Mouse (Mus musculus) forebrain, embryonic 13.5 days (tissue): Measurements from ENCODE around the gene Zfp65. TPM values are rescaled to one million over a fixed set of nuclear protein-coding genes. Genes with fewer than 3 reads are reported as not detected.
"Not testable (repeated sequence)": the region's sequence is repeated elsewhere in the genome, so short reads cannot be mapped to it uniquely, and the experiment has no call there.

ENCODE experiments used
- ATAC-seq: fragments of 200-750 bp; cut with Nextera tagmentation; 2 replicates; pipeline ENCODE4 v1.8.0; 2017
- H3K27ac ChIP-seq: fragments of 300-500 bp; sonication (generic); 2 replicates; pipeline ENCODE4 v1.5.1; 2015; ENCODE audit warnings: inconsistent platforms, mild to moderate bottlenecking, moderate library complexity
- H3K27me3 ChIP-seq: fragments of 300-500 bp; sonication (generic); 2 replicates; pipeline ENCODE4 v1.6.1; 2015; ENCODE audit warnings: mild to moderate bottlenecking, inconsistent platforms
- H3K36me3 ChIP-seq: fragments of 300-500 bp; sonication (generic); 2 replicates; pipeline ENCODE4 v1.6.1; 2015; ENCODE audit warnings: mild to moderate bottlenecking, inconsistent platforms; ENCODE audit not compliant: poor library complexity, severe bottlenecking
- H3K4me1 ChIP-seq: fragments of 300-500 bp; sonication (generic); 2 replicates; pipeline ENCODE4 v1.6.1; 2015; ENCODE audit warnings: inconsistent platforms
- H3K4me2 ChIP-seq: fragments of 300-500 bp; sonication (generic); 2 replicates; pipeline ENCODE4 v1.6.1; 2015; ENCODE audit warnings: inconsistent platforms, mild to moderate bottlenecking, moderate library complexity
- H3K4me3 ChIP-seq: fragments of 300-500 bp; sonication (generic); 2 replicates; pipeline ENCODE4 v1.5.1; 2015; ENCODE audit warnings: mild to moderate bottlenecking, inconsistent platforms
- H3K9ac ChIP-seq: fragments of 300-500 bp; sonication (generic); 2 replicates; pipeline ENCODE4 v1.6.1; 2015; ENCODE audit warnings: mild to moderate bottlenecking, inconsistent platforms
- H3K9me3 ChIP-seq: fragments of 300-500 bp; sonication (generic); replicated peaks from 2 replicates; pipeline ENCODE4 v1.6.1; 2016; ENCODE audit warnings: inconsistent platforms
- WGBS: fragments of 180-500 bp; shearing (Covaris S2); methylation state at CpG from one replicate; pipeline ENCODE4 v1.1.7; 2015; 5-methylcytosine and 5-hydroxymethylcytosine counted together
- polyA plus RNA-seq: library from polyadenylated mRNA; unstranded; fragments of >200 nt; fragmentation: Nextera tagmentation; extraction: Ambion mirVana; gene quantifications from 2 replicates; pipeline ENCODE4 v1.2.1, GENCODE M21; 2015

Gene Zfp65
- 10.1 and 10.5 TPM in 2 replicates for polyA plus RNA-seq

DNA sequence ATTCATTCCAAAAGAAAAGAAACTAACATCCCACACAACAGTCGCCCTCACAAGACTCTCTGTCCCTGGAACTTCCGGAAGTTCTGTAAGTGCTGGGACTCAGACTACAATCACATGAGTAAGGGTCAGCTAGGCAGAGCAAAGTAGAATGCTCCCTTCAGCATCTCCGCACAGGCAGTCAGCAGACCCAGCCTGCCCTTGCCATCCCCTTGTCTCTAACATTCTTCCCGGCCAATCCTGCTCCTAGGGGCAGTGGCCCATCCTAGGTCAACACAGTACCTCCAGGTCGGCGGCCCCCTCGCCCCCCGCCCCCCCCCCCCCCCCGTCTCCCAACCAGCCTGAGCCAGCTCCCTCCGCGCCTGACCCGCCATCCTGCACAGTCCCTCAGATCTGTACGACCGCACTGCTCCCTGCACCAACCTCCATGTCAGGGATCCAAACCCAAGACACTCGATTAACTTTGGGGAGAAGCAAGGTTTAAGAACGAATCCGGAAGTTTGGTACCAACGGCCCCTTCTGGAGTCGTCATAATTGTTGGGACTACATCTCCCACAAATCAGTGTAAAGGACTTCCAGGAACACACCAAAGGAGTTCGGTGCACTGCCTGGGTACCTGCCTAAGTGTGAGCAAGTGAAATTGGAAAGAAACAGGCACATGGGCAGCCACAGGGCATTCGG is at the start of gene Zfp65:
Gene Zfp65, minus strand, starts transcription at position 533 of the 678 bp plus-strand sequence.
- Histone ChIP-seq H3K4me2 (peak within 1 kb of the TSS; percentile 65), H3K36me3 (no peaks in the 10 kb centered on the region), H3K9me3 (no peaks in the 10 kb centered on the region; the same call in 1 of the 2 replicates), H3K4me3 (peak within 1 kb of the TSS; percentile 55), H3K9ac (peak within 1 kb of the TSS; percentile 71), H3K27ac (no peak within 1 kb of the TSS), H3K27me3 (no peaks in the 10 kb centered on the region), H3K4me1 (peaks cover 13% of the 10 kb centered on the region; the same call in 1 of the 2 replicates)
- WGBS: 1% methylated on average over 16 of the region's 21 CpGs
- peak; percentile 84 for ATAC-seq

DNA sequence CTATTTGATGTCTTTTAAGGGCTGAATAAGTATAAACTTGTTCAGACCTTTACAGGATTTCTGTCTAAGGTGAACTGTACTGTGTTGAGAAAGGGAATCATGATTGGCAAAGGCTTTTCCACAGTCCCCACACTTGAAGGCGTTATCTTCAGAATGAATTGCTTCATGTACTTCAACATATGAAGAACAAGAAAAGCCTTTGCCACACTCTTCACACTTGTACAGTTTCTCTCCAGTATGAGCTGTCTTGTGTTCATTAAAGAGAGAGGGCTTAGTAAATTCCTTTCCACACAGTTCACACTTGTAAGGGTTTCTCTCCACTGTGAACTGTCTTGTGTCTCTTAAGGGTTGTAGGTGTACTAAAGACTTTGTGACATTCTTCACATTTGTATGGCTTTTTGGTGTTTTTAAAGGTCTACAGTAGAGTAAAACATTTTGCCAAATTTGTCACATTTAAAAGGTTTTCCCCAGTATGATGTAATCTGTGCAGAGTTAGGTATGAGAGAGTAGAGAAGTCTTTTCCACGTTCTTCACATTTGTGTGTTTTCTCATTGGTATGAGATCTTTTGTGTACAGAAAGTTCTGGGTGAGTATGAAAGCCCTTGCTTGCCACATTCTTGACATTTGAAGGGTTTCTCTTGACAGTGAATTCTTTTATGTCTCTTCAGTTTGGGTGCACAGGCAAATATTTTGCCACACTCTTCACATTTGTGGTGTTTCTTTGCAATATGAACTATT is 34.2 kb upstream of the Zfp65 start:
- H3K4me2 ChIP-seq: no peak overlapping the region
- H3K9ac ChIP-seq: no peak overlapping the region
- ATAC-seq: no peak
- H3K4me1 ChIP-seq: no peaks in the 10 kb centered on the region
- no peaks in the 10 kb centered on the region for H3K9me3 ChIP-seq
- H3K27ac ChIP-seq: no peak overlapping the region
- H3K4me3 ChIP-seq: no peak overlapping the region
- WGBS: 86% methylated on average over 2 of the region's 2 CpGs
- H3K27me3 ChIP-seq: no peaks in the 10 kb centered on the region
- no peaks in the 10 kb centered on the region for H3K36me3 ChIP-seq

GRCm38 (mm10) chr13:67759966-67760365 is 31.0 kb upstream of the Zfp65 start:
- Histone ChIP-seq H3K36me3 (no peaks in the 10 kb centered on the region), H3K27ac (no peak overlapping the region), H3K4me1 (no peaks in the 10 kb centered on the region), H3K9me3 (no peaks in the 10 kb centered on the region), H3K4me3 (no peak overlapping the region), H3K27me3 (no peaks in the 10 kb centered on the region), H3K4me2 (no peak overlapping the region), H3K9ac (no peak overlapping the region)
- ATAC-seq: no peak
- WGBS: 86% methylated on average over 1 of the region's 1 CpGs

GRCm38 (mm10) chr13:67755761-67756160 is 26.8 kb upstream of the Zfp65 start:
- Histone ChIP-seq H3K9ac (no peak overlapping the region), H3K36me3 (peaks cover 9% of the 10 kb centered on the region), H3K4me3 (no peak overlapping the region), H3K4me1 (peaks cover 4% of the 10 kb centered on the region), H3K9me3 (no peaks in the 10 kb centered on the region), H3K27ac (no peak overlapping the region), H3K27me3 (no peaks in the 10 kb centered on the region), H3K4me2 (no peak overlapping the region)
- 81% methylated on average over 6 of the region's 6 CpGs for WGBS
- ATAC-seq: no peak

- peaks cover 13% of the 10 kb centered on the region for H3K36me3 ChIP-seq
- peaks cover 4% of the 10 kb centered on the region for H3K4me1 ChIP-seq
- H3K9me3 ChIP-seq: no peaks in the 10 kb centered on the region
- ATAC-seq: peak; percentile 97
- H3K27me3 ChIP-seq: no peaks in the 10 kb centered on the region
- peak within 1 kb of the TSS; percentile 68 for H3K9ac ChIP-seq
- 7% methylated on average over 24 of the region's 24 CpGs for WGBS
- no peak within 1 kb of the TSS for H3K27ac ChIP-seq
- peak within 1 kb of the TSS; percentile 57 for H3K4me3 ChIP-seq
- peak within 1 kb of the TSS; percentile 66 for H3K4me2 ChIP-seq
Observed at GRCm38 (mm10) chr13:67754333-67755306, 25.6 kb upstream of the Zfp65 start, which contains the start of gene Zfp85. Gene Zfp85, minus strand, starts transcription at chr13:67755228.

- Histone ChIP-seq H3K27ac (no peak overlapping the region), H3K4me1 (no peaks in the 10 kb centered on the region), H3K4me3 (no peak overlapping the region), H3K4me2 (no peak overlapping the region), H3K27me3 (no peaks in the 10 kb centered on the region), H3K9me3 (peaks cover 8% of the 10 kb centered on the region; the same call in 1 of the 2 replicates), H3K9ac (no peak overlapping the region), H3K36me3 (peaks cover 19% of the 10 kb centered on the region)
- 88% methylated on average over 9 of the region's 9 CpGs for WGBS
- ATAC-seq: no peak
Observed at GRCm38 (mm10) chr13:67743896-67744295, 14.9 kb upstream of the Zfp65 start.

DNA sequence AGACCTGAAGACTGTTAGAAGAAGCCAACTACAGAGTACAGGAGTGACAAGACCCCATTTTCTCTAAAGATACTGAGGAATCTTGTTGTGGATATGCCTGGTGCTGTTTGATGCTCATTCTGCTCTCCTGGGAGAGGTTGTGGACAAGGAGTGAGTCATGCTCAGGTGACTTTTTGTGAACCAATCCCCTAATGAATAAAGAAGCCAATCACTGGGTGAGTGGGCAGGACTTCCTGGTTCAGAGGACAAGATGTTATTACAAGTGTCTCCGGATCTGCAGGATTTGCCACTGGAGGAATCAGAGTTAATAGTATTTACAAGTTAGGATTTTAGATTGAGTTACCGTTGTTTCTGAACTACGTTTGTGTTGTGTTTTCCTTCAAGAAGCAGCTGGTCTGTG is 14.0 kb upstream of the Zfp65 start:
- Histone ChIP-seq H3K9ac (no peak overlapping the region), H3K36me3 (peaks cover 10% of the 10 kb centered on the region), H3K9me3 (0 out of 2 replicates have a peak, but pooled peaks cover under 1% of the 10 kb centered on the region), H3K27ac (no peak overlapping the region), H3K27me3 (no peaks in the 10 kb centered on the region), H3K4me3 (no peak overlapping the region), H3K4me2 (no peak overlapping the region), H3K4me1 (no peaks in the 10 kb centered on the region)
- no peak for ATAC-seq
- 96% methylated on average over 3 of the region's 3 CpGs for WGBS

GRCm38 (mm10) chr13:67734391-67734790 is 5.4 kb upstream of the Zfp65 start:
- H3K9ac ChIP-seq, ATAC-seq, H3K36me3 ChIP-seq, H3K4me1 ChIP-seq, H3K4me2 ChIP-seq, H3K4me3 ChIP-seq, H3K9me3 ChIP-seq, H3K27ac ChIP-seq, H3K27me3 ChIP-seq: not testable (repeated sequence)
- WGBS: 92% methylated on average over 9 of the region's 9 CpGs

DNA sequence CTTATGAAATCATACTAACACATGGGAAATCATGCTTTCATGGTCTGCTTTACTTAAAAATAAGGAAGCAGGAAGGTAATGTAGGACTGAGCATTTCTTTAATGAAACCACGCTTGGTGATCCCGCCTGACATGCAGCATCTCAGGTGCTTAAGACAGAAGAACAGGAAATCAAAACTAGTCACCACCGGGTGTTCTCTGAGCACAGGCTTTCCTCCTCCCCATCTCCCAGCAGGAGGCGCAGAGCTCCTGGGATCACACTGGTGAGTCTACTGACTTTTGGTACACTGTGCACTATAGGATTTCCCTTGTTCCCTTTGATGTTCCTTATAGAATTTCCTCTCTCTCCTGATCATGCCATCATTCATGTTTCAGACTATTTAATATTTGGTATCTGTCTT is 468 bp upstream of the Zfp65 start:
- ATAC-seq: peak; percentile 60
- H3K4me1 ChIP-seq: peaks cover 13% of the 10 kb centered on the region; the same call in 1 of the 2 replicates
- H3K4me3 ChIP-seq: peak overlapping the region; percentile 55
- H3K27me3 ChIP-seq, H3K9me3 ChIP-seq, H3K36me3 ChIP-seq, H3K27ac ChIP-seq: not testable (repeated sequence)
- H3K4me2 ChIP-seq: peak overlapping the region; percentile 65
- H3K9ac ChIP-seq: peak overlapping the region; percentile 71
- WGBS: 47% methylated on average over 4 of the region's 4 CpGs

- peak overlapping the region; percentile 55 for H3K4me3 ChIP-seq
- H3K36me3 ChIP-seq: no peaks in the 10 kb centered on the region
- no peak for ATAC-seq
Observed at GRCm38 (mm10) chr13:67728106-67728505, 867 bp downstream of the Zfp65 start.

GRCm38 (mm10) chr13:67725331-67725730 is 3.6 kb downstream of the Zfp65 start:
- ATAC-seq, H3K27me3 ChIP-seq, H3K9ac ChIP-seq, H3K36me3 ChIP-seq, H3K9me3 ChIP-seq, H3K27ac ChIP-seq, H3K4me3 ChIP-seq, H3K4me2 ChIP-seq: not testable (repeated sequence)
- H3K4me1 ChIP-seq: peaks cover 20% of the 10 kb centered on the region
- 78% methylated on average over 2 of the region's 2 CpGs for WGBS

More at GRCm38 (mm10) chr13:67728106-67728505, 867 bp downstream of the Zfp65 start:
- Histone ChIP-seq H3K27ac (no peak overlapping the region), H3K4me1 (peaks cover 17% of the 10 kb centered on the region), H3K4me2 (peak overlapping the region; percentile 65), H3K27me3 (no peaks in the 10 kb centered on the region), H3K9me3 (no peaks in the 10 kb centered on the region; the same call in 1 of the 2 replicates), H3K9ac (0 out of 2 replicates have a peak overlapping the region, but pooled peaks have one; percentile 71)
- WGBS: 81% methylated on average over 1 of the region's 1 CpGs
